Mouse (Mus musculus): ENCODE data around the gene Zxdb. TPM values are rescaled to one million over a fixed set of nuclear protein-coding genes. Genes with fewer than 3 reads are reported as not detected.
"Not testable (repeated sequence)": the region's sequence is repeated elsewhere in the genome, so short reads cannot be mapped to it uniquely, and the experiment has no call there.

Zxdb gene
- polyA plus RNA-seq (2012; fragmentation: generic; extraction: Trizol) = 1.6 TPM

DNA sequence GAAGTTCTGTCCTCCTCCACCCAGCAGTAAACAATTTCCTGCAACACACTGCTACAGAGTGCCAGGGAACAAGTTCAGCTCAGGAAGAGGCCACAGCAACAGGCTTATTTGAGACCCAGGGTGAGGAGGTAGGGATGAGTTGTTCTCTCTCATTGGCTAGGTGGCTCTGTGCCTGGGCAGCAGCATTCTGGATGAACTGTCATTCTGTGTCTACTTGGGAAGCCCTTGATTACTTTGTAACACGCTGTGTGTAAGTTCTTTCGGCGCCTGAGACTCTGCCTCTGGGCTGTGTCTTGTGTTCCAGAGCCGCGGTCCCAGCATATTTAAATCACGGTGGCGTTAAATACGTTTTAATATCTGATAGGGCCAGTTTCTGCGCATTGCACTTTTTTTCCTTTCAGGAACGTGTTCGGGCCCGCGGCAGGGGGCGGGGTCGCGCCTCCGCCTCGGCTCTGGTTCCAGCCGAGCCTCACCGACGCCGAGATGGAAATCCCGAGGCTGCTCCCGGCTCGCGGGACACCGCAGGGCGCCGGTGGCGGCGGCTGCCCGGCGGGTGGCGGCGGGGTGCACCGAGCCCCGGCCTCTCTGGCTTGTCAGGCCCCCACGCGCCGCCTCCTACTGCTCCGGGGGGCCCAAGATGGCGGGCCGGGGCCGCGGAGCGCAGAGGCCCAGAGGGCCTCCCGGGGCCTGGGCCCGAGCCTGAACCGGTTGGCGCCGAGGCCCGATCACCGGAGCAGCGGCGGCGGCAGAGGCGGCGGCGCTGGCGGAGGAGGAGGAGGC, at the start of gene Zxdb:
Zxdb (plus strand) TSS at position 378 of the 780 bp plus-strand sequence.
- H3K27me3 ChIP-seq (ENCODE audit: control insufficient read depth, insufficient read depth, insufficient read length); H3K36me3 ChIP-seq (ENCODE audit: control insufficient read depth, insufficient read depth); H3K4me3 ChIP-seq; H3K79me2 ChIP-seq (ENCODE audit: control insufficient read depth, insufficient read depth); H3ac ChIP-seq (ENCODE audit: control insufficient read depth, insufficient read length); H3K4me2 ChIP-seq (ENCODE audit: low read depth): not testable (repeated sequence)

GRCm38 (mm10) chrX:94674977-94675376, 49.4 kb upstream of the Zxdb start:
- Histone ChIP-seq H3K27me3 (ENCODE audit: control insufficient read depth, insufficient read depth, insufficient read length) (no peaks in the 10 kb centered on the region), H3K4me3 (no peak overlapping the region), H3K36me3 (ENCODE audit: control insufficient read depth, insufficient read depth) (no peaks in the 10 kb centered on the region), H3K79me2 (ENCODE audit: control insufficient read depth, insufficient read depth) (no peaks in the 10 kb centered on the region), H3ac (ENCODE audit: control insufficient read depth, insufficient read length) (no peak overlapping the region), H3K4me2 (ENCODE audit: low read depth) (no peak overlapping the region)
- TF ChIP-seq CEBPB (IDR thresholded peaks at IDR 0.05; ENCODE audit: insufficient read depth, poor library complexity, severe bottlenecking) (no peak), MYOG (IDR thresholded peaks at IDR 0.05; ENCODE audit: control insufficient read depth in 1 of 3, insufficient read depth in 1 of 3, insufficient read length in 2 of 3, low read depth in 2 of 3) (no peak), USF1 (IDR thresholded peaks at IDR 0.05; ENCODE audit: low read depth) (no peak), POLR2A (IDR thresholded peaks at IDR 0.05; ENCODE audit: insufficient read length, low read depth) (no peak), MYOD1 (IDR thresholded peaks at IDR 0.05; ENCODE audit: control insufficient read depth in 1 of 3, insufficient read length in 2 of 3, low read depth in 2 of 3) (no peak), SRF (IDR thresholded peaks at IDR 0.05; ENCODE audit: control insufficient read depth, insufficient read length, low read depth) (no peak), POLR2AphosphoS2 (IDR thresholded peaks at IDR 0.05; ENCODE audit: insufficient read length, low read depth) (no peak), E2F4 (IDR thresholded peaks at IDR 0.05; ENCODE audit: insufficient read depth) (no peak), TCF3 (IDR thresholded peaks at IDR 0.05; ENCODE audit: insufficient read length, low read depth) (no peak)

- H3K36me3 ChIP-seq (ENCODE audit: control insufficient read depth, insufficient read depth); H3K79me2 ChIP-seq (ENCODE audit: control insufficient read depth, insufficient read depth); H3K27me3 ChIP-seq (ENCODE audit: control insufficient read depth, insufficient read depth, insufficient read length); H3K4me3 ChIP-seq; H3ac ChIP-seq (ENCODE audit: control insufficient read depth, insufficient read length); H3K4me2 ChIP-seq (ENCODE audit: low read depth): not testable (repeated sequence)
Observed at GRCm38 (mm10) chrX:94681581-94681980, 42.8 kb upstream of the Zxdb start.

- H3K36me3 ChIP-seq (ENCODE audit: control insufficient read depth, insufficient read depth); H3K79me2 ChIP-seq (ENCODE audit: control insufficient read depth, insufficient read depth); H3K4me2 ChIP-seq (ENCODE audit: low read depth); H3ac ChIP-seq (ENCODE audit: control insufficient read depth, insufficient read length); H3K27me3 ChIP-seq (ENCODE audit: control insufficient read depth, insufficient read depth, insufficient read length); H3K4me3 ChIP-seq: not testable (repeated sequence)
Observed at GRCm38 (mm10) chrX:94689593-94689992, 34.8 kb upstream of the Zxdb start.

DNA sequence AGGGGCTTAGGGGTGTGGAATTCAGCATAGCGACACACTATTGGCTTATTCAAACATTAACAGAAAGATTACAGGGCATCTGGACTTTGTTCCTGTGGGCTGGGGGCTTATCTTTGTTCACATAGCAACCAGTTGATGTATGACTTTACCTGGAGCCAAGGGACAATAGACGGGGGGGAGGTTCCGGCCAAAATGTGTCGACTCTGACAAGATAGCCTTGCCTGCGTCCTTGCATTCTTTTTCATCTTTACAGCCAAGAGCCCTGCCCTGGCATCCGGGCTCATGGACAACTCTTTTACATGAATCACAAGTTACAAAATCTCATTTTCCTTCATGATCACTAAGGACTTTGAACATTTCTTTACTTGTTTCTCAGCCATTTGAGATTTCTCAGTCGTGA, 17.7 kb upstream of the Zxdb start:
- H3K36me3 ChIP-seq (ENCODE audit: control insufficient read depth, insufficient read depth); H3K4me3 ChIP-seq; H3K4me2 ChIP-seq (ENCODE audit: low read depth); H3K27me3 ChIP-seq (ENCODE audit: control insufficient read depth, insufficient read depth, insufficient read length); H3ac ChIP-seq (ENCODE audit: control insufficient read depth, insufficient read length); H3K79me2 ChIP-seq (ENCODE audit: control insufficient read depth, insufficient read depth): not testable (repeated sequence)

GRCm38 (mm10) chrX:94709752-94710151, 14.6 kb upstream of the Zxdb start:
- H3K27me3 ChIP-seq (ENCODE audit: control insufficient read depth, insufficient read depth, insufficient read length); H3K4me3 ChIP-seq; H3K4me2 ChIP-seq (ENCODE audit: low read depth); H3K79me2 ChIP-seq (ENCODE audit: control insufficient read depth, insufficient read depth); H3K36me3 ChIP-seq (ENCODE audit: control insufficient read depth, insufficient read depth); H3ac ChIP-seq (ENCODE audit: control insufficient read depth, insufficient read length): not testable (repeated sequence)

GRCm38 (mm10) chrX:94724972-94725569, 702 bp downstream of the Zxdb start:
- not testable (repeated sequence) for H3K4me2 ChIP-seq (ENCODE audit: low read depth)

GRCm38 (mm10) chrX:94725627-94726083, 1.3 kb downstream of the Zxdb start:
- not testable (repeated sequence) for H3K4me3 ChIP-seq; H3K79me2 ChIP-seq (ENCODE audit: control insufficient read depth, insufficient read depth); H3K27me3 ChIP-seq (ENCODE audit: control insufficient read depth, insufficient read depth, insufficient read length); H3K4me2 ChIP-seq (ENCODE audit: low read depth); H3ac ChIP-seq (ENCODE audit: control insufficient read depth, insufficient read length); H3K36me3 ChIP-seq (ENCODE audit: control insufficient read depth, insufficient read depth)

More at GRCm38 (mm10) chrX:94724972-94725569, 702 bp downstream of the Zxdb start:
- H3K27me3 ChIP-seq (ENCODE audit: control insufficient read depth, insufficient read depth, insufficient read length); H3K36me3 ChIP-seq (ENCODE audit: control insufficient read depth, insufficient read depth); H3K4me3 ChIP-seq; H3ac ChIP-seq (ENCODE audit: control insufficient read depth, insufficient read length); H3K79me2 ChIP-seq (ENCODE audit: control insufficient read depth, insufficient read depth): not testable (repeated sequence)
